Mouse (Mus musculus) MEL (cell line): ENCODE measurements around the gene Pcnx. TPM values are rescaled to one million over a fixed set of nuclear protein-coding genes. Genes with fewer than 3 reads are reported as not detected.

Experiments
- DNase-seq: peaks from one replicate; pipeline ENCODE4 v3.0.0; 2011; ENCODE audit warnings: low read depth, low spot score
- H3K27ac ChIP-seq: 2 replicates; pipeline ENCODE4 v1.5.1; 2012; ENCODE audit warnings: low read depth, mild to moderate bottlenecking, control low read depth, low read length, moderate library complexity; ENCODE audit not compliant: control insufficient read depth
- H3K27me3 ChIP-seq, 2 experiments: fragments of 150-350 bp in 1 of 2; sonication (generic) in 1 of 2; 2 replicates each; pipeline ENCODE4 v1.6.1; 2012; ENCODE audit warnings: low read length in 2 of 2, mild to moderate bottlenecking in 2 of 2, improper control_type of control experiment in 1 of 2, moderate library complexity in 1 of 2; ENCODE audit not compliant: insufficient read depth in 2 of 2, control insufficient read depth in 1 of 2
- H3K36me3 ChIP-seq, 2 experiments: 2 replicates each; pipeline ENCODE4 v1.6.1; 2012 to 2014; ENCODE audit warnings: low read length in 2 of 2, improper control_type of control experiment in 1 of 2, inconsistent platforms in 1 of 2, mild to moderate bottlenecking in 1 of 2; ENCODE audit not compliant: insufficient read depth in 2 of 2, control insufficient read depth in 1 of 2
- H3K4me1 ChIP-seq, 2 experiments: fragments of 150-350 bp in 1 of 2; sonication (generic) in 1 of 2; 2 replicates each; pipeline ENCODE4 v1.6.1; 2012; ENCODE audit warnings: low read length in 2 of 2, improper control_type of control experiment in 1 of 2, mild to moderate bottlenecking in 1 of 2; ENCODE audit not compliant: insufficient read depth in 2 of 2, control insufficient read depth in 1 of 2
- H3K4me3 ChIP-seq, 2 experiments: fragments of 150-350 bp in 1 of 2; sonication (generic) in 1 of 2; 2 replicates each; pipeline ENCODE4 v1.5.1; 2012; ENCODE audit warnings: low read depth in 2 of 2, low read length in 2 of 2, mild to moderate bottlenecking in 2 of 2, moderate library complexity in 2 of 2, control low read depth in 1 of 2, improper control_type of control experiment in 1 of 2; ENCODE audit not compliant: control insufficient read depth in 1 of 2, insufficient read depth in 1 of 2
- H3K79me2 ChIP-seq: 2 replicates; pipeline ENCODE4 v1.6.1; 2012; ENCODE audit warnings: mild to moderate bottlenecking, low read length, moderate library complexity; ENCODE audit not compliant: control insufficient read depth, poor library complexity, insufficient read depth
- H3K9ac ChIP-seq: 2 replicates; pipeline ENCODE4 v1.6.1; 2012; ENCODE audit warnings: low read depth, mild to moderate bottlenecking, control low read depth, low read length, moderate library complexity; ENCODE audit not compliant: control insufficient read depth, poor library complexity, severe bottlenecking
- H3K9me3 ChIP-seq: fragments of 150-350 bp; sonication (generic); replicated peaks from 2 replicates; pipeline ENCODE4 v1.6.1; 2012; ENCODE audit warnings: mild to moderate bottlenecking, low read length, improper control_type of control experiment, moderate library complexity; ENCODE audit not compliant: insufficient read depth
- BHLHE40 ChIP-seq: IDR thresholded peaks from 2 replicates; pipeline ENCODE4 v1.6.1; 2012; ENCODE audit warnings: low read depth, mild to moderate bottlenecking, inconsistent platforms, low read length, improper control_type of control experiment, borderline replicate concordance
- CHD1 ChIP-seq: IDR thresholded peaks from 2 replicates; pipeline ENCODE4 v1.6.1; 2012; ENCODE audit warnings: low read depth, mild to moderate bottlenecking, inconsistent platforms, low read length, improper control_type of control experiment
- CHD2 ChIP-seq: IDR thresholded peaks from 2 replicates; pipeline ENCODE4 v1.6.1; 2011; ENCODE audit warnings: low read length, improper control_type of control experiment
- CTCF ChIP-seq, 3 experiments: IDR thresholded peaks in 2 of 3; conservative IDR thresholded peaks in 1 of 3; 2 replicates each; pipeline ENCODE4 v1.5.1; 2011 to 2012; ENCODE audit warnings: low read length in 3 of 3, low read depth in 2 of 3, mild to moderate bottlenecking in 2 of 3, improper control_type of control experiment in 1 of 3, inconsistent platforms in 1 of 3, mixed read lengths in 1 of 3, moderate library complexity in 1 of 3; ENCODE audit not compliant: control insufficient read depth in 1 of 3, insufficient read depth in 1 of 3, poor library complexity in 1 of 3, severe bottlenecking in 1 of 3
- ELF1 ChIP-seq: IDR thresholded peaks from 2 replicates; pipeline ENCODE4 v1.6.1; 2014; ENCODE audit warnings: low read depth, mild to moderate bottlenecking, inconsistent platforms, low read length, improper control_type of control experiment, moderate library complexity
- ETS1 ChIP-seq: IDR thresholded peaks from 2 replicates; pipeline ENCODE4 v1.6.1; 2012; ENCODE audit warnings: low read depth, mild to moderate bottlenecking, inconsistent platforms, low read length, improper control_type of control experiment, moderate library complexity
- GATA1 ChIP-seq: IDR thresholded peaks from 2 replicates; pipeline ENCODE4 v1.6.1; 2011; ENCODE audit warnings: low read depth, low read length, improper control_type of control experiment
- HCFC1 ChIP-seq: IDR thresholded peaks from 2 replicates; pipeline ENCODE4 v1.6.1; 2012; ENCODE audit warnings: low read depth, mild to moderate bottlenecking, inconsistent platforms, low read length, improper control_type of control experiment, moderate library complexity
- JUND ChIP-seq: IDR thresholded peaks from 2 replicates; pipeline ENCODE4 v1.6.1; 2011; ENCODE audit warnings: low read depth, mild to moderate bottlenecking, improper control_type of control experiment, low read length
- KAT2A ChIP-seq: conservative IDR thresholded peaks from 2 replicates; pipeline ENCODE4 v1.6.1; 2012; ENCODE audit warnings: low read depth, low read length, improper control_type of control experiment, inconsistent platforms
- MAZ ChIP-seq: IDR thresholded peaks from 2 replicates; pipeline ENCODE4 v1.6.1; 2012; ENCODE audit warnings: low read depth, mild to moderate bottlenecking, inconsistent platforms, low read length, improper control_type of control experiment
- MEF2A ChIP-seq: IDR thresholded peaks from 2 replicates; pipeline ENCODE4 v1.6.1; 2014; ENCODE audit warnings: low read depth, mild to moderate bottlenecking, inconsistent platforms, low read length, improper control_type of control experiment; ENCODE audit not compliant: poor library complexity, insufficient replicate concordance, severe bottlenecking; ENCODE audit errors: extremely low read depth
- MXI1 ChIP-seq: IDR thresholded peaks from 2 replicates; pipeline ENCODE4 v1.6.1; 2011; ENCODE audit warnings: mild to moderate bottlenecking, low read depth, low read length, improper control_type of control experiment
- NELFE ChIP-seq: IDR thresholded peaks from 2 replicates; pipeline ENCODE4 v1.6.1; 2011; ENCODE audit warnings: low read depth, low read length, improper control_type of control experiment
- POLR2AphosphoS2 ChIP-seq: IDR thresholded peaks from 2 replicates; pipeline ENCODE4 v1.6.1; 2011; ENCODE audit warnings: low read length, improper control_type of control experiment
- RAD21 ChIP-seq: IDR thresholded peaks from 2 replicates; pipeline ENCODE4 v1.6.1; 2011; ENCODE audit warnings: mild to moderate bottlenecking, low read depth, low read length, improper control_type of control experiment
- RCOR1 ChIP-seq: IDR thresholded peaks from 2 replicates; pipeline ENCODE4 v1.6.1; 2012; ENCODE audit warnings: low read depth, mild to moderate bottlenecking, inconsistent platforms, low read length, improper control_type of control experiment
- SIN3A ChIP-seq: IDR thresholded peaks from 2 replicates; pipeline ENCODE4 v1.6.1; 2012; ENCODE audit warnings: low read length, improper control_type of control experiment, inconsistent platforms
- SMC3 ChIP-seq: IDR thresholded peaks from 2 replicates; pipeline ENCODE4 v1.6.1; 2011; ENCODE audit warnings: low read depth, low read length, improper control_type of control experiment
- USF1 ChIP-seq: IDR thresholded peaks from 2 replicates; pipeline ENCODE4 v1.6.1; 2014; ENCODE audit warnings: low read depth, mild to moderate bottlenecking, inconsistent platforms, low read length, improper control_type of control experiment, moderate library complexity
- ZC3H11A ChIP-seq: IDR thresholded peaks from 2 replicates; pipeline ENCODE4 v1.6.1; 2012; ENCODE audit warnings: low read depth, mild to moderate bottlenecking, inconsistent platforms, low read length, improper control_type of control experiment
- ZNF384 ChIP-seq: IDR thresholded peaks from 2 replicates; pipeline ENCODE4 v1.6.1; 2012; ENCODE audit warnings: low read depth, mild to moderate bottlenecking, inconsistent platforms, low read length, improper control_type of control experiment
- polyA plus RNA-seq, 2 experiments: library from polyadenylated mRNA; stranded (reverse) in 1 of 2; unstranded in 1 of 2; fragments of >175 nt in 1 of 2; fragments of >200 nt in 1 of 2; gene quantifications; 2 replicates each; pipeline versions ENCODE4 v1.2.1 to v1.2.4; 2012; ENCODE audit warnings: low replicate concordance in 2 of 2, low read depth in 1 of 2; ENCODE audit not compliant: insufficient read length in 2 of 2, insufficient read depth in 1 of 2, missing spikeins in 1 of 2
- total RNA-seq: library from RNA; depleted of rRNA; stranded (reverse); fragments of 300-350 nt; gene quantifications from 2 replicates; pipeline ENCODE4 v1.2.3, GENCODE M21; 2012

Gene Pcnx
- total and polyA plus RNA-seq, 3 experiments, result 8.9 to 140 (median 20.6) TPM

DNA sequence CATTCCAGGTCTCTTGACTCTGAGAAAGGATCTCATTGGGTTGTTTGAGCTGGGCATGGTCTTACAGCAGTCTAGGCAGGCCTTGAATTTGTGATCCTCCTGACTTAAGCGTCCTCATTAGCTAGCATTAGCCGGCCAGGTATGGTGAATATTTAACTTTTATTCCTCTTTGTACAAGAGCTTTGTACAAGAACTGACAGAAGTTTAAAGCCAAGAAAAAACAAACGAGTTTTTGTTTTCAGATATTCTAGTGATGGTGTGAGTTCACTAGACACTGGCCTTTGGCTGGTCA, 24.2 kb downstream of the Pcnx start:
- no peak for DNase-seq
- Histone ChIP-seq H3K9ac (no peak overlapping the region), H3K4me3 (no peak overlapping the region), H3K4me1 (peaks cover 6 to 8% of the 10 kb centered on the region in 2 experiments; a peak in 3 of 4 replicates), H3K79me2 (peaks cover 2% of the 10 kb centered on the region; the same call in 1 of the 2 replicates), H3K27ac (no peak overlapping the region), H3K9me3 (no peaks in the 10 kb centered on the region), H3K27me3 (no peaks in the 10 kb centered on the region), H3K36me3 (peaks cover 0 to 4% of the 10 kb centered on the region in 2 experiments; a peak in 1 of 4 replicates)
- TF ChIP-seq SMC3, result no peak
- TF ChIP-seq POLR2AphosphoS2, result no peak
- TF ChIP-seq HCFC1, result no peak
- no peak for TF ChIP-seq KAT2A
- TF ChIP-seq ELF1, result no peak
- no peak for TF ChIP-seq NELFE

DNA sequence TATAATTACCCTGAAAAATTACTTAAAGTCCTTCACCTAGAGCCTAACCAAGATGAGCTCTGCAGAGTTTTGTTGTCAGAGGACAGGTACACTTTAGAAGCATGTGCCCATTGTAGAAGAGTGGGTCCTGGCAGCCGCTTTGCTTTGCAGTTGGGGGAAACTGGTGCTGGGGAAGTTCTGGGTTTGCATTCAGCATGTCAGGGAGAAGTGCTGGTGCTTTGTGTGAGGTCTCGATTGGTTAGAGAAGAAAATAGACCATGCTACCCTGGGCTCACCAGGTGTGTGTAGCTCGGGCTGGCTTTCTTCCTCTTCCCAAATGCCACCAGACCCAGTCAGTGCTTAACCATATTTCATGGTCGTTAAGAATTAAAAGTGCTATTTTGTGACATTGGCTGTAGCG, 25.2 kb downstream of the Pcnx start:
- Histone ChIP-seq H3K9ac (no peak overlapping the region), H3K27me3 (no peaks in the 10 kb centered on the region), H3K4me1 (peaks cover 6 to 8% of the 10 kb centered on the region in 2 experiments; a peak in 3 of 4 replicates), H3K36me3 (peaks cover 0 to 4% of the 10 kb centered on the region in 2 experiments; a peak in 1 of 4 replicates), H3K79me2 (peaks cover 2% of the 10 kb centered on the region; the same call in 1 of the 2 replicates), H3K4me3 (no peak overlapping the region), H3K27ac (no peak overlapping the region), H3K9me3 (no peaks in the 10 kb centered on the region)
- no peak for TF ChIP-seq CHD2
- no peak for TF ChIP-seq CTCF (IDR thresholded peaks at IDR 0.05 in 2 of 3, conservative IDR thresholded peaks at IDR 0.05 in 1 of 3; ENCODE audit: control insufficient read depth in 1 of 3, insufficient read depth in 1 of 3, low read depth in 2 of 3, low read length in 3 of 3, poor library complexity in 1 of 3, severe bottlenecking in 1 of 3)
- no peak for TF ChIP-seq MEF2A
- TF ChIP-seq ZNF384, result no peak
- TF ChIP-seq ETS1, result no peak
- no peak for TF ChIP-seq SMC3
- no peak for TF ChIP-seq BHLHE40
- TF ChIP-seq ZC3H11A, result no peak
- TF ChIP-seq ELF1, result no peak
- TF ChIP-seq JUND, result no peak
- TF ChIP-seq HCFC1, result no peak
- TF ChIP-seq USF1, result no peak
- TF ChIP-seq MXI1, result no peak
- TF ChIP-seq POLR2AphosphoS2, result no peak
- no peak for TF ChIP-seq SIN3A
- no peak for TF ChIP-seq RAD21
- TF ChIP-seq CHD1, result no peak
- no peak for TF ChIP-seq RCOR1
- no peak for TF ChIP-seq MAZ
- TF ChIP-seq GATA1, result no peak
- no peak for DNase-seq
